Mouse (Mus musculus): ENCODE measurements around the gene Egflam.

Egflam gene

DNA sequence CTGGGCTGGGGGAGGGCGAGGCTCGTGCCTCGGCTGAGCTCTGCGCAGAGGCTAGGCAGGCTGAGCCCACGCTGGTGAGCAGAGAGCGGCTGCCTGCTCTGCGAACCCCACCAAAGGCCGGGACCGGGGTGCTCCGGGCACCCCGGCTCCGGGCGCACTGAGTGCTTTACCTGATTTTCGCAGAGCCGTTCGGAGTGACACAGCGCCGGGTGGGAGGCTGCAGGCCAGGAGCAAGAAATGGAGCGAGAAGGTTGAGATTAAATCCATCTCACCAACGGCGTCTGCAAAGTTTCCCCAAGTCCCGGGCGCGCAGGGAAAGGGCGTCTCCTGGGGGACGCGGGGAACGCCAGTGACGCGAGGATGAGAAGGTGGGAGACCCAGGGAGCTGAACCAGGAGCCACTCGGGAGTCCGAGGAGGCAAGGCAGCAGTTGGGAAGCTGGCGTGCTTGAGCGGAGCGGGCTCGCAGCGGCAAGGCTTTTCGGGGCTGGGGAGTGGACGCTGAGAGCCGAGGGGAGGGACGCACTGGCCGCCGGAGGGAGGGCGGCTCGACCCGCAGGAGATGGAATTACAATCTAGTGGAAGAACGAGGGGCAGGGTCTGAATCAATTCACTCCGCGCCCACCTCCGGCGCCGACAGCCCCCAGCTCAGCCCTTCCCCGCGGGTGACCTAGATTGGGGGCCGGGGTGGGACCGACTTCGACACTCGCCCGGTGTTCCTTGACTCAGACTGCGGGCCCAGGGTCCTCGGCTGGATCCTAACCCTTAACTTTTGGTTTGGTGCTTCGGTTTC is at the start of gene Egflam:
TSS of gene Egflam (minus strand) at position 578 of the 791 bp plus-strand sequence.
- no peak for DNase-seq (ENCODE audit: low spot score)

DNA sequence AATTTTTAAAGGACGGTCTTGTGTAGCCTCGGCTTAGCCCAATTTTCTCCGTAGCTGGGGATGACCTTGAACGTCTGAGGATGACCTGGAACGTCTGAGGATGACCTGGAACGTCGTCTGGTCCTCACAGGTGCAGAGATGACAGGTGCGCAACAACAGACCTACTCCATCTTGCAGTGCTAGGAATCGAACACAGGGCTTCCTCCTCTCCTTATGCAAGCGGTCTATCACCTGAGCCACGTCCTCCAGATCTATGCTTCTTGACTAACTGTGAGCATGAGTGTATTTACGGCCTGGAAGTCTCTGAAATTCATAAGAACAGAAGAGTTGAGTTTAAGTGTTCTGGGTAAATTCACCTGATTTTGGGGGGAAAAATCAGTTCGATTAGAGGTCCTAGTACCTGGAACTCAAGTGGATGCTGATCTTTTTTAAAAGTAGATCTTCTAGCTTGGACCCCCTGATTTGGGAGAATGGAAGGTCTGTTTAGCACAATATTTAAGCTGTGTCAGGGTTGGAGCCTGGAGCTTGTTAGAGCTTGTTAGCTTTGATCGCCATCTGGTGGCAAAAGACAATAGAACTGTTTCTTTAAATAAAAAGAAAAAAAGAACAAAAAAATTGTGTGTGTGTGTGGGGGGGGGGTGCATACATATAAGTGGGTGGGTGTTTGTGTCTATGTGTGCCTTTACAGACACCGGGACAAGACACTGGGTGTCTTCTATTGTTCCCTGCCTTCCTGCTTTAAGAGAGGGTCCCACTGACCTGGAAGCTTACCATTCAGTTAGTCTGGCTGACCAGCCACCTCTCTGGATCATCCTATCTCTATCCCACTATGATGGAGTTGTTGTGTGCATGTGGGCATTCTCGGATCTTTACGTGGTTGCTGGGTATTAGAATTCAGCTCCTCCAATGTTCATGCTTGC is 45.5 kb upstream of the Egflam start:
- peak; percentile 10 for DNase-seq (ENCODE audit: low spot score)

DNA sequence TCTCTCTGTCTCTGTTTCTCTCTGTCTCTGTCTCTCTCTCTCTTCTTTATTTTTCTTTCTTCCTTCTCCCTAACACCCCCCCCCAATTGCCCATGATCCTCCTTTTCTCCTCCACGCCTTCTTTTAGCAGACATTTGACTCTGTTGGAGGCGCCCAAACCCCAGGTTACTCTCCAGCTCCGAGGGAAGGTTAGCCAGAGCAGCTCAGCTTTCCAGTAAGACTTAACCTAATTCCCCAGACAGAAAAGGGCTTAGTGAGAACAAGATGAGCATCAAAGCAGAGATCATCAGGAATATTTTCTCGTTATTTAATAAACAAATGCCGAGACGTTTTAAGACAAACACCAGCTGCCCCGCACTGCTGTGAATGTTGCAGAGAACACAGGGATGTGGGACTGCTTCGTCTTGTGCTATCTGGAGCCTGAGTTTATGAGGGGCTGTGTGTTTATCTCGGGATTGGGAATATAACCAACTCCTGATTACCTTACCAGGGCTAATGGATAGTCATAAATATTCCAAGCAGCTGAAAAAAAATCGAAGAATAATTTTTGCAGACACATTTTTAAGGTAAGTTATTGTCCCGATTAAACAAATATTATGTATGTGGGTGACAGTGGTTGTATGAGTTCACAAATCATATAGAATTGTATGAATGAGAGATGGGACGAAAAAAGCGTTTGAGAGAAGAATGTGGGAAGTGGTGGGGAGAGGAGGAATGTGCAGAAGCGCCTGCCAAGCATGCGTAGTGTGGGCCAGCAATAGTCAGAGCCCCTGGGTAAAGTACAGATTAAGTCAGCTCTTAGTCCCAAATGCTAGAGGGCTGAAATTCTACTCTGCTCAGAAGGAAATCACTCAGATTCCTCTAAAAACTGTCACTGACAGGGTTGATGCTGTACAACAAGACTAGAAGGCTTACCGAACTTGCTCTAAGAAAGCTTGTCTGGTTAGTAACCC is 44.2 kb upstream of the Egflam start:
- DNase-seq (ENCODE audit: low spot score), result peak; percentile 12

DNA sequence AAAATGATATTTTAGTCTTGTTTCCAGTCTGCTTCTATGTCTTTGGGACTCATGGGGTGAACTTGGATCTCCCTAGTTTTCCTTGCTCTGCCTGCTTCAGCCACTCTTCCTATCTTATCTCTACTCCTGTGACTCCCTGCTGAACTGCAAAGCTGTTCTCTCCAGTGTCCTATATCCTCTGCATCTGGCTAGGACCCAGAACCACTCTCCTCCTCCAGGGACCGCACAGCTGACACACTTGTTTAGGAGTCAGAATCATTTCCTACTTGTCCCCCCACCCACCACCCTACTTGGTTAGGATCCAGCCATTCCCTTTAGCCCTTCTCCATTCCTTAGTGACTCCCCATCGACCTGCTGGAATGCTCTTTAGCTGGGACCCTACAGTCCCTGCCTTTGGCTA is 26.1 kb upstream of the Egflam start:
- no peak for DNase-seq (ENCODE audit: low spot score)

DNA sequence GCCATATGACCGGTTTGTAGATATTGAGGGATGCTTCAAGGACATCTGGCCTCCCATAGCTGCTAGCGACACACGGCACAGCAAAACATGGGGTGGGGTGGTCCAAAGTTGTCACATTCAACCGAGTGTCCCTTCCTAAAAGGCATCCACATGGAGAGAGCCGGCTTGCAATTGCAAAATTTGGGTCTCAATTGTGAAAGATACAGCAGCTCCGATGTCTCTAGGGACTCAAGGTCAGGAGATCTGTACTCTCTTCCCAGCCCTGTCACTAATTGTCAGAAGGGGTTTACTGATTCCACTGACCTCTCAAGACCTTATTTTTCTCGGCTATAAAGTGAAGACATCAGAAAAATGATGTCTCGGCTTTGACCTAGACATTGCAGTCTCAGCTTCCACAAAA is 6.3 kb upstream of the Egflam start:
- DNase-seq (ENCODE audit: low spot score), result no peak

DNA sequence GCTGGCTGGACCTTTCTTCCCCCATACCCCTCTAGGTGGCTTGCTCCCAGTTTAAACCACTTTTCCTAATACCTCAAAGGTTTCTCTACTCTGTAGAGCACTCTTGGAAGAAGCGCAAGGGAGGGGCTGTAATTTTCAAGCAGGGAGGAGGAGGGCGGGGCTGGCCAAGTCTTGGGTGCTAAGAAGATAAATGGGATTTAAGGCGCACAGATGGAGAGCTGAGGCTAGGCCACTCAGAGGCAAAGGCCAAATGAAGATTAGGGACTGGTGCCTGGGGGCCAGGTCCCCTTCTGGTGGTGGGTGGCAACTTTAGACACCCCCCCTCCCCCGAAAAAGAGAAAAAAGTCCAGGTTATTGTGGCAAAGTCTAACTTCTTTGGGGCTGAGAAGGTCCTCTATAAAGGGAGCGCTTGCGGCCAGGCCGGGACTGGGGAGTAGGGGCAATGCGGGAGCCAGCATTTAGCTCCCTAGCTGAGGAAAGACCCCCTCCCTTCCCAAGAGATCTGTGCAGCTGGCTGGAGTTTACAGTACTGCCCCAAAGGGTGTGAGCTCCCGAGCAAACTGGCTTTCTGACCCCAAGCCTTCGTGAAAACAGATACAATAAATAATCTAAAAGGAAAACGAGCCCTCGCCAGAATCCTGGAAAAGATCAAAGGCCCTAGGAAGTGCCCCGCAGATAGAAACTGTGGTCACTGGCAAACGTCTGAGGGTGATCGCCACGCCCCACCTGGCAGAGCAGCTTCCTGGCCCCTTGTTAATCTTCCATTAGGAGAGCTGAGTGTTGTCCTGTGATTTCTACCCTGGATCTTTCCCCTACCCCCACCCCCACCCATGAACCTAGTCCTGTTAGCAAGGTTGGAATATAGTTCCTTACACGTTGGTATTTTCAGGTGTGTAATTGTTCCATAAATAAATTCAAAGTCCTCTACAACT is 680 bp upstream of the Egflam start:
- DNase-seq (ENCODE audit: low spot score), result no peak

DNA sequence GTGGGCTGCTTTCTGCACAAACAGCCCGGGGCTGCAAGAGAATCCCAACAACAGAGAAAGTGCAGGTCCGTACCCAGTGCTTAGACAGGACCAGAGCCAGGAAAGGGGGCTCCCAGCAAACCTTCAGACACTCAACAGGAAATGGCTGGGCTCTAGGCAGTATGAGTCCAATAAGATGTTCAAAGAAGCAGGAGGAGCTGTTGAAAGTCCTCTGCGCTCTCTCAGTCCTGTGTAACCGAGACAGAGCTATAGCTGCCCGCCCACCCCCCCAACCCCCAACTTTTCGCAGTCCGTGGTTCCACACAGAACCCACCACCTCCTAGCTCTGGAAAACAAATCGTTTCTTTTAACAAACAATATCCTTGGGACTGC is 763 bp downstream of the Egflam start:
- DNase-seq (ENCODE audit: low spot score), result no peak

DNA sequence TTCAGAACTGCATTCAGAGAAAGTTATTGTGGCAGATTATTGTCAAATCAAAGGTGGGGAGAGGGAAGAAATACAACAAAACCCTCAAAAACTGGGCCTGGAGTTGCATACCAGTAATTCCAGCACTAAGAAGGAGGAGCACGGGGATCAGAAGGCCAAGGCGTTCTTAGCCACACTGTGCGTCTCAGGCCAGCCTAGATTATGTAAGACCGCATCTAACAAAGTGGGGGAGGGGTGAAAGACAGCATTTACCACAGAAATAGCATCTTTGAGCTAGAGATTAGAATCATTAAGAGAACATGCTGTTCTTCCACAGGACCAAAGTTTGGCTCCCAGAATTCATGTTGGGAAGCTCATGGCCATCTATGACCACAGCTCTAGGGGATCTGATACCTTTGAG is 14.8 kb downstream of the Egflam start:
- DNase-seq (ENCODE audit: low spot score), result no peak

DNA sequence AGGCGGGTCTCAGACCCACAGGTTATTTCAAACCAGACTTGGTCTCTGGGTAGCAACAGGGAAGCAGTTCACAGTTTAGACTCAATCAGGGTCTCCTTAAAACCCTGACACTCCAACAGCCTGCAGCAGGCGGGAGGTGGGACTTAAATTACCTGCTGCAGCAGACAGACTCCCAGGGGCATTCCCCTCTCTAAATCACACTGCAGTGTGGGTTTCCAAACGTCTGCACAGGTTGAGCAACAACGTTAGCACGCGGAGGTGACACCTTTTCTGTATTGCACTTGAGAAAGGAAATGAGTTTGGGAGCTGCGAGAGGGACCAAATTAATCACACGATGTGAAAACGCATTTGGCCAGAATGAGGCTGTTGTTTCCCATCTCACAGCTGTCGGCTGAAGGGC is 15.7 kb downstream of the Egflam start:
- no peak for DNase-seq (ENCODE audit: low spot score)

DNA sequence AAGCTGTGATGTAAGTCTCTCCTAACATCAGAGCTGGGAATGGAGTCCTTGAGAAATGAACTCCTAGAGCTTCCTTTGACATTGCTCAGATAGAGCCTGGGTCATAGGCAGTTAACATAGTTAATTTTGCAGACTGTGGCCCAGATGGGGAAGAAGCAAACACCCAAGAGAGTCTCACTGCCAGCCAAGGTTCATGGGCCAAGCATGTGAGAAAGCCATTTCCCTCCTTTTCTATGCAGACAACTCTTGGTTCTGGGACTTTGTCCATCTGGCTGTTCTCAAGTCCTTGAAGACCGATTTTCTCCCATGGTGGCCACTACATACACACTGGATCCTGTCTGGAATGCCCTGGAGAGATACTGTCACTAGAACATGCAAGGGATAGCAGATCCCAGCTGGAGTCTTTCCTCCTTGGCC is 45.6 kb downstream of the Egflam start:
- peak; percentile 41 for DNase-seq (ENCODE audit: low spot score)

DNA sequence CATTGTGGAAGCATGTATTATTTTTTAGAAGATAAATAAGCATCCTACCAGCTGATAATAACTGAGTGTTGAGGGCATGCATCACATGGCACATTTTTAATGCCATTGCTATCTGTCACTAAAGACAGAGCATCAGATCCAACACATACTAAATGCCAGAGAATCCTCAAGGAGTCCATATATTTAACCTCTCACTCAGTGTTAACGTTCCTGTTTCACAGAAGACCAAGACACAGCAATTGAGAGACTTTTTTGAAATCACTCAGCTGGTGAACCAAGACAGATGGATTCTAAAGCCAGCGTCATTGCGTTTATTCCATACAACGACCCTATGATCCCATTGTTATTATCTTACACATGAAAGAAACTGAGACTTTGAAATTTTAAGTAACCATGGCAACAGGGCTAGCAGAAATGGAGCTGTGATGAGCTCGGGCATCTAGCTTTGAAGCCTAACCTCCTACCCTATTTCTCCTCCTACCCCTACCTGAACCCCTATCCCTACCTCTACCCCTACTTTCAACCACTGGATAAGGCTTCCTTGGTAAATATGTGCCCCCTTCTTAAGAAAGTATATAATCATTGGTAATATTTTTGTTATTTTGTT is 57.4 kb downstream of the Egflam start:
- no peak for DNase-seq (ENCODE audit: low spot score)

DNA sequence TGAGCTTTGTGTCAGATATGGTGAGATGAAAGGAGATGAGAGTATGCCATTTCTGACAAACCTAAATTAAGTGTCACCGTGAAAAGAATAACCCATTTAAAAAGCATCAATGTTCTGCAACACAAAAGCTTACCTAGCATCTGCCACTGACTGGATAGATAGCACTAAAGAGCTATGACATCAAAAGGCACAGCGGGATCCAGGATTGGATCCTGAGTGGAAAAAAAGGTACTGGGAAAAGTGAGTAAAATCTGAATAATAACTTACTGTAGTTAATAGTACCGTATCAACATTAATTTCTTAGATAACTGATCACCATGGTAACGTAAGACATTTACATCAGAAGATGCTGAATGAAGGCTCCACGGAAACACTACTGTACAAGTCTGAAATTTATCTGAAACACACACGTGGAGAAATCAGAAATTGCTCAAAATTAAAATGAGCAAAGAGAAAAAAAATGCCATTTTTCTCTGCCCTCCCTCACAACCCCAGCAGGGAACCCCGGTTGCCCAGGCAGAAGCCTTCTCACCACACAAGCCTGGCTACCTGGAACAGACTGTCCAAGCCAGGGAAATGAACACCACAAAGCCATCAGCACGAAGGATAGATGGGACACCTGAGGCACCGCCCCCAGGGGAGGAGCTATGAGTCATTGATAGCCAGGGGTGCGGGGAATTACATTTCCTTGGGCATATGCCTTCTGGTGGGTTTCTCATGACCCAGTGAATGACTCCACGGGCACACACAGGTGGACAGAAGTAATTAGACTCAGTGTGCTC is 63.5 kb downstream of the Egflam start:
- DNase-seq (ENCODE audit: low spot score), result no peak

DNA sequence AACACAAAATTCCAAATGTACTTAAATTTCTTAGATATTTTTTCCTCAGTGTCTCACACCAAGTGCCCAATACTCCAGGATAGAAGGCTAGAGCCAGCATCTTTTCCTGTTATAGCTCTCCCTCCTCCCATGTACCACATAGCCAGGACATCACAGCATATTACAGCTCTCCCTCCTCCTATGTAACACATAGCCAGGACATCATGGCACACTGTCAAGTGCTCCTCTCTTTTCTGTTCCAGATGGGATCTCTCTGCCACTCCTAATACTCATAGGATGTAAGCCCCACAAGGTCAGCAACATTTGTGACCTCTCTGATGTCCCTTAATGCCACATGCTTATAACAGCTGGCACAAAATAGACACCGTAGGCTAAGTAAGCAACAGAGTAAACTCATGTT is 65.3 kb downstream of the Egflam start:
- no peak for DNase-seq (ENCODE audit: low spot score)

DNA sequence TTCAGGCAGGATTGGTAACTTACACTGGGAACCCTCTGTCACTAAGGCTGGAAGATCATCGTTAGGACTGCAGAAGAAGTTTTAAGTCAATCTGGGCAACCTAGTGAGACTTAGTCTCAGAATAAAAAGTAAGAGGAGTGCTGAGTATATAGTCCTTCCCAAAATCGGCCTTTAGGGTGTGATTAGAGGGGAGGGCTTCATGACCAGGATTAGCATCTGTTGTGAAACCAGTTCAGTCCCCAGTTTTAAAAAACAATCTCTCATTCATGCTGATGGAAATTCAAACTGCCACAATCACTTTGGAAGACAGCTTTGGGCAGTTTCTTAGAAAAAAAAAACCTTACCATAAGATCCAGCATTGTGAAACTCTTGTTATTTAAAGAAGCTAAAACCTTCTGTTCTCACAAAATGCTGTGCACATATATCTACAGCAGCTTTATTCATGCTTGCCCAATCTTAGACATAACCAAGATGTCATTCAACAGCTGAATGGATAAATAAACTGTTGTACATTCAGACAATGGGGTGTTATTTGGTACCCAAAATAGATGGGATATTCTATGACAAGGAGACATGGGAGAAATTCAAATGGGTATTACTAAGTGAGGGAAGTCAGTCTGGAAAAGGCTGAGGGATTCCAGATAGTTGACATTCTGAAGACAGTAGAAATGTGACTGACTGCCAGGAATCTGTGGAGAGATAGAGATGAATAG is 75.4 kb downstream of the Egflam start:
- DNase-seq (ENCODE audit: low spot score), result no peak

DNA sequence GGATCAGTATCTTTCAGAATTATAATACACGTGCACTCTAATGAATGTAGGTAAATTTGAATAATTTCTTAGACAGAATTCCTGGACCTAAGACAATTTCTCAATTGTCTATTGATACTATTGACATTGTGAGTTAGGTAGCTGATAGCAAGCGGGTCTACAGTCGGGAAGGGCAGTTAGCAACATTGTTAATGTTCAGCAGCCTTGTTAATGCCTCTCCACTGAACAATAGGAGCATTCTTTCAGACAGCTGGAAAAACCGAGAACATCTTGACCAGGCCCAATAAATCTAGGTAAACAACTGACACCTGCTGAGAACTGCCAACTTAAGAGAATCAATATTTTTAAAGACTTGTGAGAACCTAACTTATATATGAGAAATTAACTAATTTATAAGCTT is 77.3 kb downstream of the Egflam start:
- no peak for DNase-seq (ENCODE audit: low spot score)

DNA sequence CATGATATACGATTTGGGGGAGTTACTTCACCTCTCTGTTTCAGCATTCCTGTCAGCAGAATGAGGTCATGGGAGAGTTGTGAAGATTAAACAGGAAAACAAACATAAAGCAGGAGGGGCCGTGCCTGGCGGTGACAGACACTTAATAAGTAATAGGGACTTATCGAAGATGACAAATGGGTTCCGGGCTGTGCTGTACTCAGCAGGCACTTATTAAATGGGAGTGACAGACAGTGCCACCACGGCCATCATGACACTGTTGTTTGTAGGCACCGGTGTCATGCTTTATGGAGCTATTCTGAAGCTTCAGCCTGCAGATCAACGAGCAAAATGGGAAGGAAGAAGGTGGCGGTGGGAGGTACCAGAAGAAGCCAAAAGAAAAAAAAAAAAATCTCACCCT is 82.7 kb downstream of the Egflam start:
- DNase-seq (ENCODE audit: low spot score), result no peak

DNA sequence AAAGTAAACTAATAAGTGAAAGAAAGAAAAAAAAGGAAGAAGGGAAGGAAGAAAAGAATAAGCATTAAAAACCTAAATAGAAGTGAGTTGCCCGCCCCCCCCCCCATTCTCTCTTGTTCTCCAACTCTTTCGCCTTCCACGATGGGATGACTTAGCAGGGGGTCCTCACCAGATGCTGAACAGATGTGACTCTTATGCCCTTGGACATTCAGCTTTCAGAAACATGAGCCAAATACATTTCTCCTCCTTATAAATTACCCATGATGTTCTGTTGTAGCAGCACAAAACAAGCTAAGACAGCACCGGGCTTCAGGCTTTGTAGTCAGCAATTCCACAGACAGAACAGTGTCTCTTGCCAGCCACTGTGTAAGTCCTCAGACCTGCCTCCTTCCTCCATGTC is 89.5 kb downstream of the Egflam start:
- DNase-seq (ENCODE audit: low spot score), result no peak

DNA sequence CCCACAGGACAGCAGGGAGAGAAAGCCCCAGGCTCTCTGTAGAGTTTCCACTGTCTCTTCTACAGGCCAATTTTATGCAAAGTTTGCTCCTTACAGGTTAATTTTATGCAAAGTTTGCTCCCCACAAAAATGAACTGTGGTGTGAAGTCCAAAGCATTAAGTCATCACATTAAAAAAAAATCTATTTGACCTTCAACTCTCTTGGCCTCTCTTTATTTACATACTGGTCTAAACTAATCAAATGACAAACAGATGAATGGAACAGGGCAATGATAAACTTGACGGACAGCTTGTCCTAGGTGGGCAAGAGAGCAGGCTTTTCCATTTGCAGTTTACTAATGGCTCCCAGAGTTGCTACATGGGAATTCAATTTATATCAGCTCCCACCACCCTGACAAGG is 98.3 kb downstream of the Egflam start:
- DNase-seq (ENCODE audit: low spot score), result no peak

DNA sequence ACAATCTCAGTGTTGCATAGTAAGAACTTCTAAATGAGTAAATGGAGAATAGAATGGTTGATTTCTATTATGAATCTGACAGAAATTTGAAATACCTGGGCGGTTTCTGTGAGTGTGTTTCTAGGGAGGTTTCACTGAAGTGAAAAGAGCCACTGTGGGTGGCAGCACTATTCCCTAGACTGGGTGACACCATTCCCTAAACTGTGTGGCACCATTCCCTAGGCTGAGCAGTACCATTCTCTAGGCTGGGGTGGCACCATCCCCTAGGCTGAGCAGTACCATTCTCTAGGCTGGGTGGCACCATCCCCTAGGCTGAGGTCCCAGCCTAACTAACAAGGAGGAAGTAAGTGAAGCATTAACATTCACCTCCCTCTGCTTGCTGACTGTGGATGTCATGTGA is 103.0 kb downstream of the Egflam start:
- no peak for DNase-seq (ENCODE audit: low spot score)
